Mouse (Mus musculus): Measurements from ENCODE around the gene Smarcad1. TPM values are rescaled to one million over a fixed set of nuclear protein-coding genes. Genes with fewer than 3 reads are reported as not detected.

Smarcad1 gene
- total and polyA plus RNA-seq, 3 experiments: 7.8 to 16.3 (median 14.1) TPM

DNA sequence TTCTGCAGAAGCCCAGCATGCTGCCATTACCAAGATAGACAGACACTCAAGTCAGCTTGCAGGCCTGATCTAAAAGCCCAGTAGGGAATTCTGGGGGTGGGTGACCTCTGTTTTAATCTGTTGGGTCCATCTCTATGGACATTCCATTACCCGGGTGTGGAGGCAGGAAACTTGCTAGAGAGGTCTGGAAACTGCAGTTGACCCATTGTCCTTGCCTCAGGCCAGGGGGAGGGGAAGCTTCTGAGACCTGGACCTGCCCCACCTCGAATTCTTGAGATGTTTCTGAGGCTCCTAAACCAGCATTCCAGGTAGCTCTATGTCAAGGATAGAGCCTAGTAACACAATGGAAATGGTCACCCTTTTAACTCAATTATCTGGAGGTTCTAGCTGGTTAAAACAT, 17.7 kb upstream of the Smarcad1 start:
- 37% methylated on average over 2 of the region's 2 CpGs for WGBS
- Histone ChIP-seq H3K27ac (no peak overlapping the region), H3K27me3 (ENCODE audit: control insufficient read depth, insufficient read depth, low read length) (no peaks in the 10 kb centered on the region), H3K36me3 (ENCODE audit: control insufficient read depth, insufficient read depth, low read length) (no peaks in the 10 kb centered on the region), H3K4me3 (no peak overlapping the region), H3K4me1 (ENCODE audit: control insufficient read depth, insufficient read depth, low read length) (no peaks in the 10 kb centered on the region), H3K9ac (ENCODE audit: low read depth, low read length) (no peak overlapping the region), H3K79me2 (replicated peaks; ENCODE audit: control insufficient read depth, insufficient read depth, low read length) (no peaks in the 10 kb centered on the region)
- TF ChIP-seq EP300 (IDR thresholded peaks at IDR 0.05; ENCODE audit: insufficient read depth, low read depth, low read length): no peak
- TF ChIP-seq POLR2A (IDR thresholded peaks at IDR 0.05; ENCODE audit: insufficient read depth, low read depth, low read length): no peak
- no peak for TF ChIP-seq CTCF (IDR thresholded peaks at IDR 0.05)
- intact Hi-C loops (cut with DNase I): no loop called here
- no peak for DNase-seq

DNA sequence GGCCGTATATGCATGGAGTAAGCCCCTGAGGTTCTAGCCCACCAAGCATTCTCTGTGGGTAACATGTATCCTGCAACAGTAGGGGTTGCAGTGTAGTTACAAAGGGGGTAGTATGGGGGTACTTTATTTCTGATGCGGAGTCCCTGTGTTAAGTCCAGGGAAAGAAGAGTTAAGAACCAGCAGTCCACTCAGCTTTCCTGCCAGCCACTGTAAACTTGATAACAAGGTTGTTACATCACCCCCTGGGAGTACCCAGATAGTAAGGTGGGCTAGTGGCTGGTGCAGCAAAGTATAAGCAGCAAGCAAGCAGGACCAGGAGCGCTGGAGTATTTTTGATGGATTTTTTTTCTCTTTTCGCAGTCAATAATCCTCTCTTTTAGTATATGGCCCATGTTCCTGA, 17.3 kb upstream of the Smarcad1 start:
- TF ChIP-seq CTCF (IDR thresholded peaks at IDR 0.05) (no peak), EP300 (IDR thresholded peaks at IDR 0.05; ENCODE audit: insufficient read depth, low read depth, low read length) (no peak), POLR2A (IDR thresholded peaks at IDR 0.05; ENCODE audit: insufficient read depth, low read depth, low read length) (no peak)
- Histone ChIP-seq H3K27ac (no peak overlapping the region), H3K79me2 (replicated peaks; ENCODE audit: control insufficient read depth, insufficient read depth, low read length) (no peaks in the 10 kb centered on the region), H3K4me3 (no peak overlapping the region), H3K9ac (ENCODE audit: low read depth, low read length) (no peak overlapping the region), H3K4me1 (ENCODE audit: control insufficient read depth, insufficient read depth, low read length) (no peaks in the 10 kb centered on the region), H3K36me3 (ENCODE audit: control insufficient read depth, insufficient read depth, low read length) (no peaks in the 10 kb centered on the region), H3K27me3 (ENCODE audit: control insufficient read depth, insufficient read depth, low read length) (no peaks in the 10 kb centered on the region)
- DNase-seq: no peak
- intact Hi-C loops (cut with DNase I): no loop called here
- WGBS: 99% methylated on average over 4 of the region's 4 CpGs

DNA sequence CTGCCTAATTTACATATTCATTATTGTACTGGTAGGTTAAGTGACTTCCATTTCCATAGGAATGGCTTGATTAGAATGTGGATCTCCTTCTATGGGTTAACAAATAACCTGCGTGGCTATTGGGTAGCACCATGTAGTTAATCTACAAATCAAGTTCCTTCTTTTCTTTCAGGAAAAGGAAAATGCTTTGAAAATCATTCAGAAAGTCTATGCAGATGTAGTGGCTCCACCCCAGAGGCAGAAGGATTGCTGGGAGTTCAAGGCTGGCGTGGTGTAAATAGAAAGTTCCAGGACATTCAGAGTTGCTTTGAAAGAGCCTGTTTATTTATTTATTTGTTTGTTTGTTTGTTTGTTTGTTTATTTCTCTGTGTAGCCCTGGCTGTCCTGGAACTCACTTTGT, 7.7 kb upstream of the Smarcad1 start:
- Histone ChIP-seq H3K36me3 (ENCODE audit: control insufficient read depth, insufficient read depth, low read length) (no peaks in the 10 kb centered on the region), H3K9ac (ENCODE audit: low read depth, low read length) (no peak overlapping the region), H3K4me1 (ENCODE audit: control insufficient read depth, insufficient read depth, low read length) (no peaks in the 10 kb centered on the region), H3K27me3 (ENCODE audit: control insufficient read depth, insufficient read depth, low read length) (no peaks in the 10 kb centered on the region), H3K4me3 (no peak overlapping the region), H3K79me2 (replicated peaks; ENCODE audit: control insufficient read depth, insufficient read depth, low read length) (no peaks in the 10 kb centered on the region), H3K27ac (no peak overlapping the region)
- TF ChIP-seq CTCF (IDR thresholded peaks at IDR 0.05) (no peak), EP300 (IDR thresholded peaks at IDR 0.05; ENCODE audit: insufficient read depth, low read depth, low read length) (no peak), POLR2A (IDR thresholded peaks at IDR 0.05; ENCODE audit: insufficient read depth, low read depth, low read length) (no peak)
- no peak for DNase-seq
- 83% methylated on average over 2 of the region's 2 CpGs for WGBS
- intact Hi-C loops (cut with DNase I): no loop called here

DNA sequence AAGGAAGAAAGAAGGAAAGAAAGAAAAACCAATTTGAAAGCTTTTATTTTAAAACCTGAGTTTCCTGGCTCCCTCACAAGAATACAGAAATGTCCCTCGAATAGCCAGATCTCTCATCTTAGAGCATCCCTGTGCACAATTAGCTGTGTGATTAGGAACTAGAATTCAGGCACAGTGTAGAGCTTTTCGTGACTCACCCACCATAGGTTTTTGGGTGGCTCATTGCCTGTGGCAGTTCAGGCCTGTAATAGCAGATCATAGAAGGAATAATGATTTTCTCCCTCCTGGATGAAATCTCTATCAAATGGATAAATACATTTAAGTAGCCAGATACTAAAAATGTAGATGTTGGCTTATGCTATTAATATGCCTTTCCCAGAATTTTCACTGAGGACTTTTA, 6.9 kb upstream of the Smarcad1 start:
- Histone ChIP-seq H3K9ac (ENCODE audit: low read depth, low read length) (no peak overlapping the region), H3K36me3 (ENCODE audit: control insufficient read depth, insufficient read depth, low read length) (no peaks in the 10 kb centered on the region), H3K4me3 (no peak overlapping the region), H3K79me2 (replicated peaks; ENCODE audit: control insufficient read depth, insufficient read depth, low read length) (no peaks in the 10 kb centered on the region), H3K4me1 (ENCODE audit: control insufficient read depth, insufficient read depth, low read length) (no peaks in the 10 kb centered on the region), H3K27ac (no peak overlapping the region), H3K27me3 (ENCODE audit: control insufficient read depth, insufficient read depth, low read length) (no peaks in the 10 kb centered on the region)
- TF ChIP-seq EP300 (IDR thresholded peaks at IDR 0.05; ENCODE audit: insufficient read depth, low read depth, low read length) (no peak), CTCF (IDR thresholded peaks at IDR 0.05) (no peak), POLR2A (IDR thresholded peaks at IDR 0.05; ENCODE audit: insufficient read depth, low read depth, low read length) (no peak)
- WGBS: 70% methylated on average over 2 of the region's 2 CpGs
- no peak for DNase-seq
- intact Hi-C loops (cut with DNase I): no loop called here

DNA sequence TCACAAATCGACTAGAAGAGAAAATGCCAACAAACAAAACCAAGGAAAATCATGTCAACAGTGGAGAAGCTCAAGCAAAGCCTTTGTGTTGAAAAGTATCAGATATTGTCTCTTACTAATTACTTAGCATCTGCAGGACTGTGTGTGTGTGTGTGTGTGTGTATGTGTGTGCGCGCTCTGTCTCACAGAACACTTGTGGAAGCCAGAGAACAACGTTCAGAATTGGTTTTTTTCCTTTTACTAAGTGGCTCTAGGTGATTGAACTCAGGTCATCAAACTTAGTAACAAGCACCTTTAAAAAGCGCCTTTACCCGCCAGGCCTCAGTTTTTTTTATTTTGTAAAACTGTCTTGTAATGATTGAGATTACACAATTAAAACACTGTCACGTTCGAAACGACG, 451 bp upstream of the Smarcad1 start:
- TF ChIP-seq CTCF (IDR thresholded peaks at IDR 0.05): no peak
- no peak for TF ChIP-seq EP300 (IDR thresholded peaks at IDR 0.05; ENCODE audit: insufficient read depth, low read depth, low read length)
- Histone ChIP-seq H3K79me2 (replicated peaks; ENCODE audit: control insufficient read depth, insufficient read depth, low read length) (no peaks in the 10 kb centered on the region; the same call in 1 of the 2 replicates), H3K9ac (ENCODE audit: low read depth, low read length) (no peak overlapping the region), H3K4me1 (ENCODE audit: control insufficient read depth, insufficient read depth, low read length) (peaks cover 6% of the 10 kb centered on the region), H3K4me3 (peak overlapping the region; percentile 84), H3K36me3 (ENCODE audit: control insufficient read depth, insufficient read depth, low read length) (peaks cover 2% of the 10 kb centered on the region), H3K27ac (no peak overlapping the region; the same call in 1 of the 2 replicates), H3K27me3 (ENCODE audit: control insufficient read depth, insufficient read depth, low read length) (no peaks in the 10 kb centered on the region)
- intact Hi-C loops (cut with DNase I): loop anchor here (5.0 kb wide), 1 partner anchor 1490 kb away; no protein-coding TSS in a partner anchor
- 36% methylated on average over 10 of the region's 10 CpGs for WGBS
- DNase-seq: no peak

DNA sequence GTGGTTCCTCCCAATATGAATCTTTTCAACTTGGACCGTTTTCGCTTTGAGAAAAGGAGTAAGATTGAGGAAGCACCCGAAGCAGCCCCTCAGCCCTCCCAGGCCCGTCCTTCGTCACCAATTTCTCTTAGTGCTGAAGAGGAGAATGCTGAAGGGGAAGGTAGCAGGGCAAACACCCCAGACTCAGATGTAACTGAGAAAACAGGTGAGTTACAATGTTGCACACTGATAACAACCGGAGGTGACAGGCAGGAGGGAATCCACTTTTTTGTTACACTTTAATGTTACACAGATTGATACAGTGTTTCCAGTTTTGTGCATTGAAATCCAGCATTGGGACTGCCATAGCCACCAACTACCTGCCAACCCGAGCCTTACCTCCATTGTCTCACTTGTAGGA, 858 bp downstream of the Smarcad1 start:
- Histone ChIP-seq H3K4me3 (peak overlapping the region; percentile 84), H3K27ac (peak overlapping the region; percentile 89), H3K27me3 (ENCODE audit: control insufficient read depth, insufficient read depth, low read length) (no peaks in the 10 kb centered on the region), H3K4me1 (ENCODE audit: control insufficient read depth, insufficient read depth, low read length) (peaks cover 6% of the 10 kb centered on the region), H3K36me3 (ENCODE audit: control insufficient read depth, insufficient read depth, low read length) (peaks cover 2% of the 10 kb centered on the region), H3K9ac (ENCODE audit: low read depth, low read length) (peak overlapping the region; percentile 97), H3K79me2 (replicated peaks; ENCODE audit: control insufficient read depth, insufficient read depth, low read length) (no peaks in the 10 kb centered on the region; the same call in 1 of the 2 replicates)
- intact Hi-C loops (cut with DNase I): loop anchor here (5.0 kb wide), 1 partner anchor 1489 kb away; no protein-coding TSS in a partner anchor
- no peak for DNase-seq
- no peak for TF ChIP-seq CTCF (IDR thresholded peaks at IDR 0.05)
- no peak for TF ChIP-seq EP300 (IDR thresholded peaks at IDR 0.05; ENCODE audit: insufficient read depth, low read depth, low read length)
- TF ChIP-seq POLR2A (IDR thresholded peaks at IDR 0.05; ENCODE audit: insufficient read depth, low read depth, low read length): no peak
- WGBS: 11% methylated on average over 7 of the region's 7 CpGs

Measured in heart, adult 2 months (tissue).